Mouse (Mus musculus) thymus, postnatal 4 days (tissue): ENCODE measurements around the gene Calm5.
"Not testable (repeated sequence)": the region's sequence is repeated elsewhere in the genome, so short reads cannot be mapped to it uniquely, and the experiment has no call there.

ENCODE experiments used
- DNase-seq: peaks from one replicate; pipeline ENCODE4 v3.0.0; 2021

The Calm5 gene

GRCm38 (mm10) chr13:3853648-3854333, at the start of gene Calm5:
Gene Calm5 (plus strand): TSS chr13:3854173.
- not testable (repeated sequence) for DNase-seq

GRCm38 (mm10) chr13:3804186-3804585, 49.8 kb upstream of the Calm5 start, which contains the start of gene Calml3:
Gene Calml3 (minus strand): TSS chr13:3804316.
- DNase-seq = no peak

GRCm38 (mm10) chr13:3805132-3805531, 48.8 kb upstream of the Calm5 start:
- DNase-seq = no peak

- no peak for DNase-seq
Measured at GRCm38 (mm10) chr13:3805638-3806037, 48.3 kb upstream of the Calm5 start.

GRCm38 (mm10) chr13:3807131-3807827, 46.7 kb upstream of the Calm5 start:
- no peak for DNase-seq

GRCm38 (mm10) chr13:3818012-3818739, 35.8 kb upstream of the Calm5 start:
- DNase-seq = no peak

GRCm38 (mm10) chr13:3818740-3819076, 35.3 kb upstream of the Calm5 start:
- no peak for DNase-seq

- no peak for DNase-seq
Measured at GRCm38 (mm10) chr13:3822105-3822504, 31.9 kb upstream of the Calm5 start.

- no peak for DNase-seq
Measured at GRCm38 (mm10) chr13:3825726-3826125, 28.2 kb upstream of the Calm5 start.

- no peak for DNase-seq
Measured at GRCm38 (mm10) chr13:3831546-3831945, 22.4 kb upstream of the Calm5 start.

- DNase-seq = no peak
Measured at GRCm38 (mm10) chr13:3831994-3832393, 22.0 kb upstream of the Calm5 start.

GRCm38 (mm10) chr13:3832450-3832849, 21.5 kb upstream of the Calm5 start:
- no peak for DNase-seq

GRCm38 (mm10) chr13:3833644-3834043, 20.3 kb upstream of the Calm5 start:
- DNase-seq = not testable (repeated sequence)

GRCm38 (mm10) chr13:3837312-3837807, 16.6 kb upstream of the Calm5 start, which contains the start of gene Calm4:
Gene Calm4 (plus strand): TSS chr13:3837757.
- DNase-seq = not testable (repeated sequence)

- DNase-seq = not testable (repeated sequence)
Measured at GRCm38 (mm10) chr13:3840662-3841061, 13.3 kb upstream of the Calm5 start.

GRCm38 (mm10) chr13:3850330-3850729, 3.6 kb upstream of the Calm5 start:
- DNase-seq = no peak

GRCm38 (mm10) chr13:3854856-3855255, 883 bp downstream of the Calm5 start:
- DNase-seq = no peak

- no peak for DNase-seq
Measured at GRCm38 (mm10) chr13:3856252-3856651, 2.3 kb downstream of the Calm5 start.

GRCm38 (mm10) chr13:3861251-3861650, 7.3 kb downstream of the Calm5 start:
- DNase-seq = no peak

GRCm38 (mm10) chr13:3862325-3862724, 8.4 kb downstream of the Calm5 start:
- no peak for DNase-seq

- no peak for DNase-seq
Measured at GRCm38 (mm10) chr13:3862922-3863580, 9.1 kb downstream of the Calm5 start.

GRCm38 (mm10) chr13:3865648-3866354, 11.8 kb downstream of the Calm5 start:
- no peak for DNase-seq
